Mouse (Mus musculus) ES-Bruce4 (cell line): ENCODE measurements at regions not wholly inside any gene's neighbourhood (a gene's known extent, or its start where the extent isn't known, plus 50 kb on each side); places are given as distances from the start of the nearest gene placed in this dataset.

Experiments used
- CTCF ChIP-seq: IDR thresholded peaks from one replicate; pipeline ENCODE4 v1.8.1; 2011; ENCODE audit warnings: low read depth, low read length
- EP300 ChIP-seq: IDR thresholded peaks from 2 replicates; pipeline ENCODE4 v1.6.1; 2011; ENCODE audit warnings: low read depth, low read length; ENCODE audit not compliant: insufficient read depth
- POLR2A ChIP-seq: IDR thresholded peaks from one replicate; pipeline ENCODE4 v1.8.1; 2011; ENCODE audit warnings: low read length; ENCODE audit not compliant: insufficient read depth

DNA sequence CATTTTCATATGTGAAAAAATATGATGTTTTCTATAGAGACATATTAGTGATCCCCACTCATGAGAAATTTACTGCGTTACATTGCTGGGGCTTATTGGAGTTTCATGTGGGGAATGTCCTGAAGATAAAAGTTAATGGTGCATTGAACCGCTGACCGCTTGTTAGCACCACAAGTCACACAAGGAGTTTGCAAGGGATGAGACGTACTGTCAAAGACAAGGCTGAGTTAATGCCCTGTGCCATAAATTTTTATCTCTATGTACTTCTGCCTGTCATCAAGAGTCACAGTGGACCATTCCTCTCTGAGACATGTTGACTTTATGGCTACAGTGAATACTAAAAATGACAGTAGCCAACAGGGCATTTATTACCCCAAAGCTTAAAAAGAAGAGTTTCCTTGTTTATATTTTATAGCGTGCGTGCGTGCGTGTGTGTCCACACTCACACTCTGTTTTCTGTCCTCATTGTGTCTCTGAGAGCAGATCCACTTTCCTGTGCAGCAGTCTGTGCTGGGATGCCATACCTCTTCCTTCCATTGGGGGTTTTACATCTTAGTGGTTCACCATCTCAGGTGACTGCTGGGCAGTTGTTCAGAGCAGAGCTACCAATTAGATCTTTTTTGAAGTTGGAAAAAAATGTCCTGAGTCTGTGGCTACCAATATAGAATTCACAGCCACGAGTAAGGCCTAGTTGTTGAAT, 451.4 kb downstream of the 1700129C05Rik start:
- TF ChIP-seq CTCF (no peak), EP300 (no peak), POLR2A (no peak)
